Mouse (Mus musculus): Measurements from ENCODE around the gene Laptm4a.

Laptm4a gene

GRCm38 (mm10) chr12:8954161-8954561 lies 32.7 kb downstream of the Laptm4a start:
- CTCF ChIA-PET = no interaction called here

DNA sequence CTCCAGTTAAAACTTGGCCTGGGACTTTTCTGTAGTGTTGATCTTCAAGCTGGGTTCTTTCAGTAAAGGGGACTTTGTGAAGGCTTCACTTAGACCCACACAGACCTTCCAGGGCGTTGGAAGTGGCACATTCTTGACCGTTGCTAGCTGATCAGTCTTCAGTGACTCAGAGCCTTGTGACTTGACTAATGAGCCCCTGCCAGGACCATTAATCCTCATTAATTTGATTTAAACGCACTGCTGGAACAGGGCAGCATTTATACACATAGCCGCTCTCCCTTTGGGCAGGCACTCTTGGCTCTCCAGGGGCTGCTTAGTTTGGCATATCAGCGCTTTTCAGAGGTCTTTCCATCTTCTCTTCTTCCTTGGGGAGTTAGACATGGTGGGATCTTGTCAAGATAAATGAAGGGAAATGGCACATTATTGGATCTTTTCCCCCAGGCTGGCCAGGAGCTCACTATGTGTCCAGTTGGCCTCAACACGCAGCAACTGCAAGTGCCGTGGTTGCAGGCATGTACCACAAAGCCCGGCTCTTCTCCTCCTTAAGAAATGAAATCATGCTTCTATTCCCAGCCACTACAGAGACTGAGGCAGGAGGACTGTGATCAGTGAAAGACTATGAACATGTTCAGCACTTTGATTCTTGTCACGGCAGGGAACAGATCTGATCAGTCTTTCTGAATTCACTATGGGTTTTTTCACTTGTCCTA lies 40.3 kb downstream of the Laptm4a start:
- CTCF ChIA-PET = no interaction called here

DNA sequence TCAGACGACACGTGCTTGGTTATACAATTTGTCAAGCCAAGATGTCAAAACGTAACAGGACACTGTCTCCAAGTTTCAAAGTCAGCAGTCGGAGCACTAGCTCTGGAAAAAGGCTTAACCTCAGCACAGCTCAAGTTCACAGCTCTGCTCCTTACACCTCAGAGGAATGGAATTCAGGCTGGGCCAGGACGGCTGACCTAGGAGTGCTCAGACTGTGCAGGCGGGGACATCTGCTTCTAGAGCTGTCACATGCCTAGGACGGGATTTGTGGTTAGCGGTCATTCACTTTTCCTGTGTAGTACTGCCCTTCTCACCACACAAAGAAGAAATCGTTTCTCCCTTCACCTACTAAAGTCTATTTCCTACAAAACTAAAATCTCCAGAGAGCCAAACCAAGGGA lies 48.4 kb downstream of the Laptm4a start:
- CTCF ChIA-PET = no interaction called here

GRCm38 (mm10) chr12:8973820-8974465 lies 52.5 kb downstream of the Laptm4a start, which contains the start of gene Wdr35:
Wdr35 (plus strand) TSS chr12:8973892.
- CTCF ChIA-PET = interaction anchor here (0.6 kb wide), 1 partner anchor 51 kb away, joined by 3 read pairs; no protein-coding TSS in a partner anchor

DNA sequence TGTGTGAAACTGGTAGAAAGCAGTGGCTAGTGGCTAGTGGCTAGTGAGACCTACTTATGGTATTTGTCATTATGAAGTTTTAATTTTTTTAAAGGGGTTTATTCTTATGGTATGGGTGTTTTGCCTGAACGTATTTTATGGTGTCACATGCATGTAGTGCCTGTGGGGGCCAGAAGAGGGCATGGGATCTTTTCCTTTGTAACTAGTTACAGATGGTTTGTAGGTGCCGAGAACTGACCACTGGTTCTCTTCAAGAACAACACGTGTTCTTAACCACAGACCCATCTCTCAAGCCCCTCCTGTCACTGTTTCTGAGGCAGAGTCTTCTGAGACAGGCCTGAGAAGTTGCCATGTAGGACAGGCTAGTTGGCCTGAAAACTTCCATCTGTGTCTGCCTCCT lies 53.6 kb downstream of the Laptm4a start:
- CTCF ChIA-PET = no interaction called here
